Mouse (Mus musculus): ENCODE results near the gene Myh7b.

The Myh7b gene

GRCm38 (mm10) chr2:155635961-155636360 lies 24.9 kb downstream of the Myh7b start:
- no peak for DNase-seq

- DNase-seq = no peak
Measured at GRCm38 (mm10) chr2:155636881-155637280, 25.9 kb downstream of the Myh7b start.

- no peak for DNase-seq
Measured at GRCm38 (mm10) chr2:155637411-155637810, 26.4 kb downstream of the Myh7b start.

GRCm38 (mm10) chr2:155640656-155641055 lies 29.6 kb downstream of the Myh7b start:
- DNase-seq = no peak

GRCm38 (mm10) chr2:155641540-155642472 lies 30.8 kb downstream of the Myh7b start:
- DNase-seq = no peak

GRCm38 (mm10) chr2:155645746-155646145 lies 34.7 kb downstream of the Myh7b start:
- DNase-seq = no peak

GRCm38 (mm10) chr2:155652618-155653017 lies 41.6 kb downstream of the Myh7b start:
- DNase-seq = no peak

- no peak for DNase-seq
Measured at GRCm38 (mm10) chr2:155655759-155656372, 44.9 kb downstream of the Myh7b start.

- no peak for DNase-seq
Measured at GRCm38 (mm10) chr2:155662390-155662789, 51.4 kb downstream of the Myh7b start.

- peak in 1 of 2 experiments; percentile 48 for DNase-seq
Measured at GRCm38 (mm10) chr2:155663097-155663496, 52.1 kb downstream of the Myh7b start.

- no peak for DNase-seq
Measured at GRCm38 (mm10) chr2:155663910-155664460, 53.0 kb downstream of the Myh7b start.

- no peak for DNase-seq
Measured at GRCm38 (mm10) chr2:155667881-155668280, 56.9 kb downstream of the Myh7b start.

GRCm38 (mm10) chr2:155668461-155668860 lies 57.4 kb downstream of the Myh7b start:
- DNase-seq = peak in 1 of 2 experiments; percentile 54

GRCm38 (mm10) chr2:155671236-155671635 lies 60.2 kb downstream of the Myh7b start:
- peak in 1 of 2 experiments; percentile 29 for DNase-seq

- DNase-seq = peak; percentile 57 to 75
Measured at GRCm38 (mm10) chr2:155673546-155673945, 62.5 kb downstream of the Myh7b start.

- no peak for DNase-seq
Measured at GRCm38 (mm10) chr2:155675118-155675517, 64.1 kb downstream of the Myh7b start.

- no peak for DNase-seq
Measured at GRCm38 (mm10) chr2:155679586-155680110, 68.6 kb downstream of the Myh7b start.

- DNase-seq = no peak
Measured at GRCm38 (mm10) chr2:155680591-155680990, 69.6 kb downstream of the Myh7b start.

- peak in 1 of 2 experiments; percentile 29 for DNase-seq
Measured at GRCm38 (mm10) chr2:155681194-155681593, 70.2 kb downstream of the Myh7b start.

GRCm38 (mm10) chr2:155681874-155682273 lies 70.9 kb downstream of the Myh7b start:
- DNase-seq = no peak

GRCm38 (mm10) chr2:155683137-155683536 lies 72.1 kb downstream of the Myh7b start:
- DNase-seq = no peak

GRCm38 (mm10) chr2:155683821-155684220 lies 72.8 kb downstream of the Myh7b start:
- DNase-seq = no peak
